Mouse (Mus musculus) MEL (cell line): ENCODE results near the gene Prdx2. TPM values are rescaled to one million over a fixed set of nuclear protein-coding genes. Genes with fewer than 3 reads are reported as not detected.

Source experiments
- DNase-seq: peaks from one replicate; pipeline ENCODE4 v3.0.0; 2011; ENCODE audit warnings: low read depth, low spot score
- H3K27ac ChIP-seq: 2 replicates; pipeline ENCODE4 v1.5.1; 2012; ENCODE audit warnings: low read depth, mild to moderate bottlenecking, control low read depth, low read length, moderate library complexity; ENCODE audit not compliant: control insufficient read depth
- H3K27me3 ChIP-seq, 2 experiments: fragments of 150-350 bp in 1 of 2; sonication (generic) in 1 of 2; 2 replicates each; pipeline ENCODE4 v1.6.1; 2012; ENCODE audit warnings: low read length in 2 of 2, mild to moderate bottlenecking in 2 of 2, improper control_type of control experiment in 1 of 2, moderate library complexity in 1 of 2; ENCODE audit not compliant: insufficient read depth in 2 of 2, control insufficient read depth in 1 of 2
- H3K36me3 ChIP-seq, 2 experiments: 2 replicates each; pipeline ENCODE4 v1.6.1; 2012 to 2014; ENCODE audit warnings: low read length in 2 of 2, improper control_type of control experiment in 1 of 2, inconsistent platforms in 1 of 2, mild to moderate bottlenecking in 1 of 2; ENCODE audit not compliant: insufficient read depth in 2 of 2, control insufficient read depth in 1 of 2
- H3K4me1 ChIP-seq, 2 experiments: fragments of 150-350 bp in 1 of 2; sonication (generic) in 1 of 2; 2 replicates each; pipeline ENCODE4 v1.6.1; 2012; ENCODE audit warnings: low read length in 2 of 2, improper control_type of control experiment in 1 of 2, mild to moderate bottlenecking in 1 of 2; ENCODE audit not compliant: insufficient read depth in 2 of 2, control insufficient read depth in 1 of 2
- H3K4me3 ChIP-seq, 2 experiments: fragments of 150-350 bp in 1 of 2; sonication (generic) in 1 of 2; 2 replicates each; pipeline ENCODE4 v1.5.1; 2012; ENCODE audit warnings: low read depth in 2 of 2, low read length in 2 of 2, mild to moderate bottlenecking in 2 of 2, moderate library complexity in 2 of 2, control low read depth in 1 of 2, improper control_type of control experiment in 1 of 2; ENCODE audit not compliant: control insufficient read depth in 1 of 2, insufficient read depth in 1 of 2
- H3K79me2 ChIP-seq: 2 replicates; pipeline ENCODE4 v1.6.1; 2012; ENCODE audit warnings: mild to moderate bottlenecking, low read length, moderate library complexity; ENCODE audit not compliant: control insufficient read depth, poor library complexity, insufficient read depth
- H3K9ac ChIP-seq: 2 replicates; pipeline ENCODE4 v1.6.1; 2012; ENCODE audit warnings: low read depth, mild to moderate bottlenecking, control low read depth, low read length, moderate library complexity; ENCODE audit not compliant: control insufficient read depth, poor library complexity, severe bottlenecking
- H3K9me3 ChIP-seq: fragments of 150-350 bp; sonication (generic); replicated peaks from 2 replicates; pipeline ENCODE4 v1.6.1; 2012; ENCODE audit warnings: mild to moderate bottlenecking, low read length, improper control_type of control experiment, moderate library complexity; ENCODE audit not compliant: insufficient read depth
- BHLHE40 ChIP-seq: IDR thresholded peaks from 2 replicates; pipeline ENCODE4 v1.6.1; 2012; ENCODE audit warnings: low read depth, mild to moderate bottlenecking, inconsistent platforms, low read length, improper control_type of control experiment, borderline replicate concordance
- CHD2 ChIP-seq: IDR thresholded peaks from 2 replicates; pipeline ENCODE4 v1.6.1; 2011; ENCODE audit warnings: low read length, improper control_type of control experiment
- CTCF ChIP-seq, 3 experiments: IDR thresholded peaks in 2 of 3; conservative IDR thresholded peaks in 1 of 3; 2 replicates each; pipeline ENCODE4 v1.5.1; 2011 to 2012; ENCODE audit warnings: low read length in 3 of 3, low read depth in 2 of 3, mild to moderate bottlenecking in 2 of 3, improper control_type of control experiment in 1 of 3, inconsistent platforms in 1 of 3, mixed read lengths in 1 of 3, moderate library complexity in 1 of 3; ENCODE audit not compliant: control insufficient read depth in 1 of 3, insufficient read depth in 1 of 3, poor library complexity in 1 of 3, severe bottlenecking in 1 of 3
- E2F4 ChIP-seq: IDR thresholded peaks from 2 replicates; pipeline ENCODE4 v1.6.1; 2011; ENCODE audit warnings: low read depth, low read length, improper control_type of control experiment, borderline replicate concordance
- ELF1 ChIP-seq: IDR thresholded peaks from 2 replicates; pipeline ENCODE4 v1.6.1; 2014; ENCODE audit warnings: low read depth, mild to moderate bottlenecking, inconsistent platforms, low read length, improper control_type of control experiment, moderate library complexity
- EP300 ChIP-seq, 2 experiments: IDR thresholded peaks; 2 replicates each; pipeline ENCODE4 v1.6.1; 2011; ENCODE audit warnings: improper control_type of control experiment in 2 of 2, low read length in 2 of 2, low read depth in 1 of 2, mild to moderate bottlenecking in 1 of 2
- ETS1 ChIP-seq: IDR thresholded peaks from 2 replicates; pipeline ENCODE4 v1.6.1; 2012; ENCODE audit warnings: low read depth, mild to moderate bottlenecking, inconsistent platforms, low read length, improper control_type of control experiment, moderate library complexity
- GABPA ChIP-seq: IDR thresholded peaks from 2 replicates; pipeline ENCODE4 v1.6.1; 2012; ENCODE audit warnings: low read depth, mild to moderate bottlenecking, inconsistent platforms, low read length, improper control_type of control experiment, moderate library complexity
- HCFC1 ChIP-seq: IDR thresholded peaks from 2 replicates; pipeline ENCODE4 v1.6.1; 2012; ENCODE audit warnings: low read depth, mild to moderate bottlenecking, inconsistent platforms, low read length, improper control_type of control experiment, moderate library complexity
- KAT2A ChIP-seq: conservative IDR thresholded peaks from 2 replicates; pipeline ENCODE4 v1.6.1; 2012; ENCODE audit warnings: low read depth, low read length, improper control_type of control experiment, inconsistent platforms
- MAX ChIP-seq: IDR thresholded peaks from 2 replicates; pipeline ENCODE4 v1.6.1; 2011; ENCODE audit warnings: low read length, improper control_type of control experiment
- MAZ ChIP-seq: IDR thresholded peaks from 2 replicates; pipeline ENCODE4 v1.6.1; 2012; ENCODE audit warnings: low read depth, mild to moderate bottlenecking, inconsistent platforms, low read length, improper control_type of control experiment
- MEF2A ChIP-seq: IDR thresholded peaks from 2 replicates; pipeline ENCODE4 v1.6.1; 2014; ENCODE audit warnings: low read depth, mild to moderate bottlenecking, inconsistent platforms, low read length, improper control_type of control experiment; ENCODE audit not compliant: poor library complexity, insufficient replicate concordance, severe bottlenecking; ENCODE audit errors: extremely low read depth
- MXI1 ChIP-seq: IDR thresholded peaks from 2 replicates; pipeline ENCODE4 v1.6.1; 2011; ENCODE audit warnings: mild to moderate bottlenecking, low read depth, low read length, improper control_type of control experiment
- MYB ChIP-seq: IDR thresholded peaks from 2 replicates; pipeline ENCODE4 v1.6.1; 2011; ENCODE audit warnings: mild to moderate bottlenecking, low read depth, low read length, improper control_type of control experiment
- MYC ChIP-seq: IDR thresholded peaks from 2 replicates; pipeline ENCODE4 v1.6.1; 2011; ENCODE audit warnings: low read depth, mild to moderate bottlenecking, low read length, improper control_type of control experiment, moderate library complexity
- NELFE ChIP-seq: IDR thresholded peaks from 2 replicates; pipeline ENCODE4 v1.6.1; 2011; ENCODE audit warnings: low read depth, low read length, improper control_type of control experiment
- NRF1 ChIP-seq: IDR thresholded peaks from 2 replicates; pipeline ENCODE4 v1.6.1; 2014; ENCODE audit warnings: low read depth, mild to moderate bottlenecking, inconsistent platforms, low read length, improper control_type of control experiment, moderate library complexity; ENCODE audit not compliant: poor library complexity, insufficient read depth, severe bottlenecking
- POLR2A ChIP-seq, 2 experiments: IDR thresholded peaks; 2 replicates each; pipeline ENCODE4 v1.6.1; 2011 to 2012; ENCODE audit warnings: low read length in 2 of 2, mild to moderate bottlenecking in 2 of 2, control low read depth in 1 of 2, improper control_type of control experiment in 1 of 2, low read depth in 1 of 2, moderate library complexity in 1 of 2; ENCODE audit not compliant: control insufficient read depth in 1 of 2, insufficient read depth in 1 of 2, poor library complexity in 1 of 2
- POLR2AphosphoS2 ChIP-seq: IDR thresholded peaks from 2 replicates; pipeline ENCODE4 v1.6.1; 2011; ENCODE audit warnings: low read length, improper control_type of control experiment
- POLR2AphosphoS5 ChIP-seq: IDR thresholded peaks from 2 replicates; pipeline ENCODE4 v1.6.1; 2012; ENCODE audit warnings: low read depth, borderline replicate concordance, mild to moderate bottlenecking, inconsistent platforms, low read length, moderate library complexity, mixed read lengths
- RAD21 ChIP-seq: IDR thresholded peaks from 2 replicates; pipeline ENCODE4 v1.6.1; 2011; ENCODE audit warnings: mild to moderate bottlenecking, low read depth, low read length, improper control_type of control experiment
- RCOR1 ChIP-seq: IDR thresholded peaks from 2 replicates; pipeline ENCODE4 v1.6.1; 2012; ENCODE audit warnings: low read depth, mild to moderate bottlenecking, inconsistent platforms, low read length, improper control_type of control experiment
- SIN3A ChIP-seq: IDR thresholded peaks from 2 replicates; pipeline ENCODE4 v1.6.1; 2012; ENCODE audit warnings: low read length, improper control_type of control experiment, inconsistent platforms
- SMC3 ChIP-seq: IDR thresholded peaks from 2 replicates; pipeline ENCODE4 v1.6.1; 2011; ENCODE audit warnings: low read depth, low read length, improper control_type of control experiment
- TBP ChIP-seq: IDR thresholded peaks from 2 replicates; pipeline ENCODE4 v1.8.0; 2011; ENCODE audit warnings: low read depth, low read length, improper control_type of control experiment
- TCF12 ChIP-seq: IDR thresholded peaks from 2 replicates; pipeline ENCODE4 v1.6.1; 2014; ENCODE audit warnings: low read depth, mild to moderate bottlenecking, inconsistent platforms, low read length, improper control_type of control experiment, moderate library complexity
- USF1 ChIP-seq: IDR thresholded peaks from 2 replicates; pipeline ENCODE4 v1.6.1; 2014; ENCODE audit warnings: low read depth, mild to moderate bottlenecking, inconsistent platforms, low read length, improper control_type of control experiment, moderate library complexity
- ZC3H11A ChIP-seq: IDR thresholded peaks from 2 replicates; pipeline ENCODE4 v1.6.1; 2012; ENCODE audit warnings: low read depth, mild to moderate bottlenecking, inconsistent platforms, low read length, improper control_type of control experiment
- ZMIZ1 ChIP-seq: IDR thresholded peaks from 2 replicates; pipeline ENCODE4 v1.6.1; 2012; ENCODE audit warnings: low read depth, mild to moderate bottlenecking, inconsistent platforms, low read length, improper control_type of control experiment, moderate library complexity
- ZNF384 ChIP-seq: IDR thresholded peaks from 2 replicates; pipeline ENCODE4 v1.6.1; 2012; ENCODE audit warnings: low read depth, mild to moderate bottlenecking, inconsistent platforms, low read length, improper control_type of control experiment
- polyA plus RNA-seq, 2 experiments: library from polyadenylated mRNA; stranded (reverse) in 1 of 2; unstranded in 1 of 2; fragments of >175 nt in 1 of 2; fragments of >200 nt in 1 of 2; gene quantifications; 2 replicates each; pipeline versions ENCODE4 v1.2.1 to v1.2.4; 2012; ENCODE audit warnings: low replicate concordance in 2 of 2, low read depth in 1 of 2; ENCODE audit not compliant: insufficient read length in 2 of 2, insufficient read depth in 1 of 2, missing spikeins in 1 of 2
- total RNA-seq: library from RNA; depleted of rRNA; stranded (reverse); fragments of 300-350 nt; gene quantifications from 2 replicates; pipeline ENCODE4 v1.2.3, GENCODE M21; 2012

Prdx2 gene
- total and polyA plus RNA-seq, 3 experiments: 643 to 773 (median 679) TPM

- no peaks in the 10 kb centered on the region for H3K27me3 ChIP-seq
- peak; percentile 98 for TF ChIP-seq MAX
- peak in 1 of 2 experiments; percentile 59; a peak in 2 of 4 replicates for TF ChIP-seq EP300 (IDR thresholded peaks at IDR 0.05; ENCODE audit: low read depth in 1 of 2, low read length in 2 of 2)
- peak; percentile 97 for TF ChIP-seq TBP
- TF ChIP-seq ETS1: peak; percentile 95
- no peak for TF ChIP-seq RAD21
- TF ChIP-seq NELFE: peak; percentile 100
- peak; percentile 100 for TF ChIP-seq SIN3A
- no peak; the same call in none of the 2 replicates for TF ChIP-seq KAT2A
- peak; percentile 100 for TF ChIP-seq ZMIZ1
- peak; percentile 57; the same call in 1 of the 2 replicates for TF ChIP-seq BHLHE40
- peak; percentile 57; the same call in 1 of the 2 replicates for TF ChIP-seq MYC
- TF ChIP-seq ZC3H11A: no peak
- TF ChIP-seq CTCF (IDR thresholded peaks at IDR 0.05 in 2 of 3, conservative IDR thresholded peaks at IDR 0.05 in 1 of 3; ENCODE audit: control insufficient read depth in 1 of 3, insufficient read depth in 1 of 3, low read depth in 2 of 3, low read length in 3 of 3, poor library complexity in 1 of 3, severe bottlenecking in 1 of 3): no peak
- TF ChIP-seq MAZ: peak; percentile 99
- peak; percentile 99 to 100 for TF ChIP-seq POLR2A (IDR thresholded peaks at IDR 0.05; ENCODE audit: control insufficient read depth in 1 of 2, insufficient read depth in 1 of 2, low read depth in 1 of 2, low read length in 2 of 2, poor library complexity in 1 of 2)
- peak; percentile 49; the same call in 1 of the 2 replicates for TF ChIP-seq RCOR1
- TF ChIP-seq ELF1: peak; percentile 99
- no peak for TF ChIP-seq SMC3
- TF ChIP-seq CHD2: 0 out of 2 replicates have a peak, but pooled peaks have one; percentile 20
- TF ChIP-seq E2F4: no peak
- peak; percentile 17; the same call in 1 of the 2 replicates for TF ChIP-seq NRF1
- TF ChIP-seq USF1: peak; percentile 58
- TF ChIP-seq ZNF384: 0 out of 2 replicates have a peak, but pooled peaks have one; percentile 5
- peak; percentile 90 for TF ChIP-seq POLR2AphosphoS5
- TF ChIP-seq MYB: no peak
- peak; percentile 100 for TF ChIP-seq POLR2AphosphoS2
- TF ChIP-seq MXI1: peak; percentile 98
- peak; percentile 74 for TF ChIP-seq TCF12
- TF ChIP-seq GABPA: no peak
- TF ChIP-seq MEF2A: 0 out of 2 replicates have a peak, but pooled peaks have one; percentile 13
- peak; percentile 79 for TF ChIP-seq HCFC1
- no peaks in the 10 kb centered on the region for H3K9me3 ChIP-seq
- peaks cover 12 to 52% of the 10 kb centered on the region in 2 experiments for H3K4me1 ChIP-seq
- peaks cover 22% of the 10 kb centered on the region for H3K79me2 ChIP-seq
- peak within 1 kb of the TSS; percentile 89 for H3K27ac ChIP-seq
- peak; percentile 96 for DNase-seq
- peaks cover 0 to 23% of the 10 kb centered on the region in 2 experiments; a peak in 2 of 4 replicates for H3K36me3 ChIP-seq
- H3K9ac ChIP-seq: peak within 1 kb of the TSS; percentile 88
- peak within 1 kb of the TSS; percentile 84 to 86 for H3K4me3 ChIP-seq
Measured at GRCm38 (mm10) chr8:84978248-84978940, 9.0 kb downstream of the Prdx2 start, which contains the start of gene Junb. TSS of gene Junb (minus strand) at chr8:84978718.
